Comparison of ENCODE assay signal across 19 mouse cellular contexts in the genomic region with DNA sequence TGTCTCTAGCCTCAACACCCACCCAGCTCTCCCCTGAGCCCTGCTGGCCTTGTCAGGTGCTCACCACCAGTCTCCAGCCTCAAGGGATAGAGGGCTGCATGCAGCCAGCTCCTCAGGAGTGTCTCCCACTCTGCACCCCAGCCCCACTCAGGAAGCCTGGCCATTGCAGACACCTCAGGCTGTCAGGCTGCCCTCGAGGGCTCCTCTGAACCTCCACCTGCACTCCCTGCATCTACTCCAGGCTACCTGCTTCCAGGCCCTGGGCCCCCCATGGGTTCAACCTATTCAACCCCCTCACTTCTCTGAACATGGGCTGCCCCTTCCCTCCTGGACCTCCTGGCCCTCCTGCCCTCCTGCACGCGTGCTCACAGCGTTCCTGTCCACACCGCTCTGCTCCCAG. TPM values are rescaled to one million over a fixed set of nuclear protein-coding genes. Genes with fewer than 3 reads are reported as not detected.
A peak's percentile ranks its signal among the peaks of the same experiment; 100 is the strongest.
DNase-seq lines count a peak whose midpoint lies in the region; ATAC-seq lines count a peak whose summit lies in the region.
"Had no signal": no experiment of that assay in that cellular context is flagged by ENCODE, and none has a peak within 500 bp of the region (broad histone marks: within the 10 kb centered on the region; RNA-seq: fewer than 3 reads in every experiment).

No protein-coding gene starts in this region.

- no peak overlapping the region for H3K4me3 ChIP-seq in hindbrain, embryonic 13.5 days
- no peak overlapping the region for H3K4me3 ChIP-seq in hindbrain, embryonic 12.5 days
- H3K4me3 ChIP-seq in midbrain, embryonic 14.5 days (replicated peaks; ENCODE audit: low read depth, low read length), result no peak overlapping the region
- no peak overlapping the region for H3K4me3 ChIP-seq in midbrain, embryonic 15.5 days
- H3K4me3 ChIP-seq: embryonic facial prominence, embryonic 12.5 days; forebrain, embryonic 15.5 days; hindbrain, embryonic 15.5 days had no signal

- peak overlapping the region; percentile 13; the same call in 1 of the 2 replicates for H3K9ac ChIP-seq in hindbrain, embryonic 13.5 days
- H3K9ac ChIP-seq in hindbrain, embryonic 12.5 days, result no peak overlapping the region
- H3K9ac ChIP-seq in midbrain, embryonic 14.5 days (replicated peaks; ENCODE audit: low read length), result no peak overlapping the region
- no peak overlapping the region for H3K9ac ChIP-seq in midbrain, embryonic 15.5 days
- H3K9ac ChIP-seq: embryonic facial prominence, embryonic 12.5 days; forebrain, embryonic 15.5 days; hindbrain, embryonic 15.5 days had no signal

- H3K27ac ChIP-seq in hindbrain, embryonic 13.5 days, result no peak overlapping the region
- no peak overlapping the region for H3K27ac ChIP-seq in hindbrain, embryonic 12.5 days
- 0 out of 2 replicates have a peak overlapping the region, but pooled peaks have one; percentile 5 for H3K27ac ChIP-seq in midbrain, embryonic 14.5 days (replicated peaks; ENCODE audit: low read depth, low read length)
- no peak overlapping the region for H3K27ac ChIP-seq in midbrain, embryonic 15.5 days
- H3K27ac ChIP-seq: embryonic facial prominence, embryonic 12.5 days; forebrain, embryonic 15.5 days; hindbrain, embryonic 15.5 days had no signal

- peaks cover 65% of the 10 kb centered on the region for H3K36me3 ChIP-seq in hindbrain, embryonic 13.5 days
- peaks cover 61% of the 10 kb centered on the region for H3K36me3 ChIP-seq in hindbrain, embryonic 12.5 days
- H3K36me3 ChIP-seq in midbrain, embryonic 14.5 days (ENCODE audit: control insufficient read depth, insufficient read depth, low read length), result peaks cover 48% of the 10 kb centered on the region
- H3K36me3 ChIP-seq in midbrain, embryonic 15.5 days (replicated peaks), result peaks cover 29% of the 10 kb centered on the region

- WGBS in hindbrain, embryonic 13.5 days, result 94% methylated on average over 5 of the region's 5 CpGs
- 96% methylated on average over 5 of the region's 5 CpGs for WGBS in hindbrain, embryonic 12.5 days
- WGBS in midbrain, embryonic 14.5 days, result 94% methylated on average over 5 of the region's 5 CpGs
- 100% methylated on average over 5 of the region's 5 CpGs for WGBS in midbrain, embryonic 15.5 days

- H3K4me1 ChIP-seq in hindbrain, embryonic 13.5 days (replicated peaks), result peaks cover 43% of the 10 kb centered on the region
- peaks cover 19% of the 10 kb centered on the region for H3K4me1 ChIP-seq in hindbrain, embryonic 12.5 days
- peaks cover 12% of the 10 kb centered on the region for H3K4me1 ChIP-seq in midbrain, embryonic 14.5 days (ENCODE audit: control insufficient read depth, insufficient read depth, low read length)
- H3K4me1 ChIP-seq in midbrain, embryonic 15.5 days, result peaks cover 20% of the 10 kb centered on the region

- H3K9me3 ChIP-seq in hindbrain, embryonic 13.5 days, result no peaks in the 10 kb centered on the region
- H3K9me3 ChIP-seq in hindbrain, embryonic 12.5 days (replicated peaks), result no peaks in the 10 kb centered on the region
- no peaks in the 10 kb centered on the region for H3K9me3 ChIP-seq in midbrain, embryonic 14.5 days (ENCODE audit: control insufficient read depth, low read length)
- H3K9me3 ChIP-seq in midbrain, embryonic 15.5 days, result no peaks in the 10 kb centered on the region
- H3K9me3 ChIP-seq: embryonic facial prominence, embryonic 12.5 days; forebrain, embryonic 15.5 days; G1E; hindbrain, embryonic 15.5 days had no signal

- no peaks in the 10 kb centered on the region for H3K27me3 ChIP-seq in hindbrain, embryonic 13.5 days
- no peaks in the 10 kb centered on the region for H3K27me3 ChIP-seq in hindbrain, embryonic 12.5 days
- no peaks in the 10 kb centered on the region for H3K27me3 ChIP-seq in midbrain, embryonic 14.5 days (ENCODE audit: control insufficient read depth, insufficient read depth, low read length)
- no peaks in the 10 kb centered on the region for H3K27me3 ChIP-seq in midbrain, embryonic 15.5 days (replicated peaks)
- H3K27me3 ChIP-seq: embryonic facial prominence, embryonic 12.5 days; forebrain, embryonic 15.5 days; hindbrain, embryonic 15.5 days had no signal

- no peak for ATAC-seq in hindbrain, embryonic 13.5 days (ENCODE audit: low FRiP score)
- no peak for ATAC-seq in hindbrain, embryonic 12.5 days (ENCODE audit: low FRiP score)
- ATAC-seq in midbrain, embryonic 14.5 days (ENCODE audit: low FRiP score, low TSS enrichment), result no peak
- no peak for ATAC-seq in midbrain, embryonic 15.5 days (replicated peaks)
- ATAC-seq: CD4-positive, CD25-positive, alpha-beta regulatory T cell, adult 4 months; forebrain, embryonic 15.5 days had no signal

- DNase-seq in cerebellum, adult 9-11 months, result peak; percentile 35
- DNase-seq in cerebellum, postnatal 36 days, result no peak
- no peak for DNase-seq in midbrain, embryonic 14.5 days
- DNase-seq in urinary bladder, postnatal 10 days (ENCODE audit: low spot score), result peak; percentile 8
- no peak for DNase-seq in urinary bladder, postnatal 14 days (ENCODE audit: low spot score)
- DNase-seq: adrenal gland, adult 8-10 months; adrenal gland, postnatal 36 days; B cell, adult 2 months; cerebellum, postnatal 14 days; heart, postnatal 10 days had no signal

- H3K4me2 ChIP-seq in hindbrain, embryonic 13.5 days, result no peak overlapping the region
- H3K4me2 ChIP-seq in hindbrain, embryonic 12.5 days (replicated peaks), result no peak overlapping the region
- no peak overlapping the region for H3K4me2 ChIP-seq in midbrain, embryonic 14.5 days (ENCODE audit: low read length)
- no peak overlapping the region for H3K4me2 ChIP-seq in midbrain, embryonic 15.5 days
- H3K4me2 ChIP-seq: embryonic facial prominence, embryonic 12.5 days; forebrain, embryonic 15.5 days; hindbrain, embryonic 15.5 days had no signal

RNA-seq across cellular contexts. Expression of a gene that starts 4.9 kb away (rescaled TPM):
- polyA plus RNA-seq in hindbrain, embryonic 13.5 days (2015; fragmentation: Nextera tagmentation; extraction: Ambion mirVana), result 121 and 126 TPM in 2 replicates
- 134 and 142 TPM in 2 replicates for polyA plus RNA-seq in hindbrain, embryonic 12.5 days (2016; fragmentation: Nextera tagmentation; extraction: Ambion mirVana)
- polyA plus RNA-seq in midbrain, embryonic 14.5 days (2014; fragmentation: Nextera tagmentation; extraction: Ambion mirVana), result 152 and 163 TPM in 2 replicates
- 145 and 162 TPM in 2 replicates for polyA plus RNA-seq in midbrain, embryonic 15.5 days (2015; fragmentation: Nextera tagmentation; extraction: Ambion mirVana)

RNA-seq across cellular contexts. Expression of a gene that starts 5.0 kb away (rescaled TPM):
- 32.2 and 37.4 TPM in 2 replicates for polyA plus RNA-seq in hindbrain, embryonic 13.5 days (2015; fragmentation: Nextera tagmentation; extraction: Ambion mirVana)
- polyA plus RNA-seq in hindbrain, embryonic 12.5 days (2016; fragmentation: Nextera tagmentation; extraction: Ambion mirVana), result 25.2 and 26.0 TPM in 2 replicates
- 26.8 and 28.6 TPM in 2 replicates for polyA plus RNA-seq in midbrain, embryonic 14.5 days (2014; fragmentation: Nextera tagmentation; extraction: Ambion mirVana)
- 30.1 and 36.6 TPM in 2 replicates for polyA plus RNA-seq in midbrain, embryonic 15.5 days (2015; fragmentation: Nextera tagmentation; extraction: Ambion mirVana)

RNA-seq across cellular contexts. Expression of a gene that starts 23.6 kb away (rescaled TPM):
- polyA plus RNA-seq in hindbrain, embryonic 13.5 days (2015; fragmentation: Nextera tagmentation; extraction: Ambion mirVana), result 45.8 and 46.2 TPM in 2 replicates
- polyA plus RNA-seq in hindbrain, embryonic 12.5 days (2016; fragmentation: Nextera tagmentation; extraction: Ambion mirVana), result 60.5 and 65.1 TPM in 2 replicates
- polyA plus RNA-seq in midbrain, embryonic 14.5 days (2014; fragmentation: Nextera tagmentation; extraction: Ambion mirVana), result 27.9 and 32.5 TPM in 2 replicates
- 38.8 and 42.2 TPM in 2 replicates for polyA plus RNA-seq in midbrain, embryonic 15.5 days (2015; fragmentation: Nextera tagmentation; extraction: Ambion mirVana)

RNA-seq across cellular contexts. Expression of a gene that starts 26.2 kb away (rescaled TPM):
- 5.6 and 6.5 TPM in 2 replicates for polyA plus RNA-seq in hindbrain, embryonic 13.5 days (2015; fragmentation: Nextera tagmentation; extraction: Ambion mirVana)
- polyA plus RNA-seq in hindbrain, embryonic 12.5 days (2016; fragmentation: Nextera tagmentation; extraction: Ambion mirVana), result 1.3 and 3.9 TPM in 2 replicates
- polyA plus RNA-seq in midbrain, embryonic 14.5 days (2014; fragmentation: Nextera tagmentation; extraction: Ambion mirVana), result 8.6 and 8.9 TPM in 2 replicates
- 5.8 and 6.0 TPM in 2 replicates for polyA plus RNA-seq in midbrain, embryonic 15.5 days (2015; fragmentation: Nextera tagmentation; extraction: Ambion mirVana)
- polyA plus RNA-seq: G1E had no signal

RNA-seq across cellular contexts. Expression of a gene that starts 33.1 kb away (rescaled TPM):
- polyA plus RNA-seq in hindbrain, embryonic 13.5 days (2015; fragmentation: Nextera tagmentation; extraction: Ambion mirVana), result 0.08 and 0.18 TPM in 2 replicates
- polyA plus RNA-seq in hindbrain, embryonic 12.5 days (2016; fragmentation: Nextera tagmentation; extraction: Ambion mirVana), result 0.22 TPM in 1 of 2 replicates, not detected in the other
- polyA plus RNA-seq in midbrain, embryonic 14.5 days (2014; fragmentation: Nextera tagmentation; extraction: Ambion mirVana), result 0.15 and 0.20 TPM in 2 replicates
- polyA plus RNA-seq in midbrain, embryonic 15.5 days (2015; fragmentation: Nextera tagmentation; extraction: Ambion mirVana), result 0.19 and 0.28 TPM in 2 replicates
- polyA plus RNA-seq: CD4-positive, CD25-positive, alpha-beta regulatory T cell, adult 4 months; forebrain, embryonic 11.5 days; G1E had no signal

Comparison
In these comparisons a context has a peak if more than half of its experiments do, and no peak if none do; other contexts are left out.
1. DNase-seq: peak in cerebellum, adult 9-11 months (single experiment) and urinary bladder, postnatal 10 days (single experiment); none in cerebellum, postnatal 36 days (0 of 2), midbrain, embryonic 14.5 days (single experiment) and urinary bladder, postnatal 14 days (single experiment).